Mouse (Mus musculus) forelimb bud, embryonic 11.5 days (tissue): Measurements from ENCODE around the gene Cbr3.
"Not testable (repeated sequence)": the region's sequence is repeated elsewhere in the genome, so short reads cannot be mapped to it uniquely, and the experiment has no call there.

Experiments
- DNase-seq: peaks from one replicate; pipeline ENCODE4 v3.0.0-alpha.2; 2012; ENCODE audit warnings: low read depth, low spot score

Gene Cbr3

GRCm38 (mm10) chr16:93682689-93683507 lies at the start of gene Cbr3:
Gene Cbr3, plus strand, starts transcription at chr16:93683215.
- peak; percentile 47 for DNase-seq

GRCm38 (mm10) chr16:93644006-93644405 lies 39.0 kb upstream of the Cbr3 start:
- DNase-seq = no peak

GRCm38 (mm10) chr16:93648441-93649183 lies 34.4 kb upstream of the Cbr3 start:
- DNase-seq = no peak

GRCm38 (mm10) chr16:93667976-93668375 lies 15.0 kb upstream of the Cbr3 start:
- no peak for DNase-seq

- DNase-seq = no peak
These were observed 13.5 kb upstream of the Cbr3 start for GRCm38 (mm10) chr16:93669521-93669920.

GRCm38 (mm10) chr16:93670466-93670865 lies 12.5 kb upstream of the Cbr3 start:
- not testable (repeated sequence) for DNase-seq

- DNase-seq = no peak
These were observed 12.0 kb upstream of the Cbr3 start for GRCm38 (mm10) chr16:93671064-93671463.

- no peak for DNase-seq
These were observed 6.6 kb upstream of the Cbr3 start for GRCm38 (mm10) chr16:93676376-93676775.

GRCm38 (mm10) chr16:93678206-93678605 lies 4.8 kb upstream of the Cbr3 start:
- DNase-seq = no peak

GRCm38 (mm10) chr16:93679165-93679564 lies 3.9 kb upstream of the Cbr3 start:
- no peak for DNase-seq

- DNase-seq = no peak
These were observed 793 bp upstream of the Cbr3 start for GRCm38 (mm10) chr16:93682156-93682688.

- peak; percentile 33 for DNase-seq
These were observed 657 bp downstream of the Cbr3 start for GRCm38 (mm10) chr16:93683508-93684236.

GRCm38 (mm10) chr16:93684441-93684840 lies 1.4 kb downstream of the Cbr3 start:
- no peak for DNase-seq

GRCm38 (mm10) chr16:93685783-93686182 lies 2.8 kb downstream of the Cbr3 start:
- DNase-seq = not testable (repeated sequence)

GRCm38 (mm10) chr16:93686421-93686820 lies 3.4 kb downstream of the Cbr3 start:
- DNase-seq = no peak

GRCm38 (mm10) chr16:93686945-93687344 lies 3.9 kb downstream of the Cbr3 start:
- DNase-seq = peak; percentile 20

- no peak for DNase-seq
These were observed 8.3 kb downstream of the Cbr3 start for GRCm38 (mm10) chr16:93691206-93691841.

- no peak for DNase-seq
These were observed 9.7 kb downstream of the Cbr3 start for GRCm38 (mm10) chr16:93692744-93693143.

- DNase-seq = no peak
These were observed 24.1 kb downstream of the Cbr3 start for GRCm38 (mm10) chr16:93707116-93707515.

- no peak for DNase-seq
These were observed 26.2 kb downstream of the Cbr3 start for GRCm38 (mm10) chr16:93709217-93709616.

- DNase-seq = peak; percentile 68
These were observed 27.9 kb downstream of the Cbr3 start for GRCm38 (mm10) chr16:93710924-93711323.
